Mouse (Mus musculus): ENCODE data around the gene Mmp3. TPM values are rescaled to one million over a fixed set of nuclear protein-coding genes. Genes with fewer than 3 reads are reported as not detected.

Gene Mmp3
- total RNA-seq (2023), result not detected

DNA sequence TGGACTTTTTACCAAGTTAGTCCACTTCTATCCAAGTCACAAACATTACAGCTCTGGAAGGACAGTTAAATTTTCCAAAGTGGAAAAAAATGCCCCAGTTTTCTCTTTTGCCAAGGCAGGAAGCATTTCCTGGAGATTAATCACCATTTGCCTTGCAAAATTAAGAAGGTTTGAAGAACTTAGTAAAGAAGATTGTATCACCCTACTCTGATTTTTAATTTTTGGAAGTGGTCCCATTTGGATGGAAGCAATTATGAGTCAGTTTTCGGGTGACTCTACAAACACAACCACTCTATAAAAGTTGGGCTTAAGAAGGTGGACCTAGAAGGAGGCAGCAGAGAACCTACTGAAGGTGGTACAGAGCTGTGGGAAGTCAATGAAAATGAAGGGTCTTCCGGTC lies at the start of gene Mmp3:
Mmp3 (plus strand) TSS at position 301 of the 400 bp plus-strand sequence.

DNA sequence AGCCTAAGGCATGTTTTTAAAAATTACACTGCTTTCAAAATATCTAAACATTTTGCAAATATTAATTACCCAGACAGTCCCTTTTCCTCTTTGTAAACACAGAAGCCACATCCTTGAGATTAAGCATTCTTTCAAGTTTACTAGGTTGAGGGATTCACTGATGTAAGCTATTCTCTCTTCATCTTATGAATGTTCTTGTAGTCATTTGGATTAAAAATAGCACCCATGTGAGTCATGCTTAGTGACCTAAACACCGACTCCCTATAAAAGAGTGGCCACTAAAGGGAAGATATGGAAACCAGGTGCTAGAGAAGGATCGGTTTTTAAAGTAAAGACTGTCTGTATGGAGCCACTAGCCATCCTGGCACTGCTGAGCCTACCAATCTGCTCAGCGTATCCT lies 56.4 kb downstream of the Mmp3 start, which contains the start of gene Mmp10:
Mmp10 (plus strand) TSS at position 302 of the 400 bp plus-strand sequence.

Other genes starting within 250 kb of the Mmp3 start
- not detected for gene Mmp13, start 173.3 kb upstream of the Mmp3 start, total RNA-seq (2023)
- 4.1 TPM for gene Mmp12, start 101.4 kb upstream of the Mmp3 start, total RNA-seq (2023)
- gene Mmp1b, start 57.8 kb upstream of the Mmp3 start, total RNA-seq (2023), result not detected
- 0.76 TPM for gene Mmp10, start 56.5 kb downstream of the Mmp3 start, total RNA-seq (2023)
- 0.29 TPM for gene Mmp8, start 112.6 kb downstream of the Mmp3 start, total RNA-seq (2023)
- gene Mmp27, start 125.6 kb downstream of the Mmp3 start, total RNA-seq (2023), result not detected
- not detected for gene Mmp20, start 182.4 kb downstream of the Mmp3 start, total RNA-seq (2023)
- not detected for gene Mmp7, start 246.3 kb downstream of the Mmp3 start, total RNA-seq (2023)